Mouse (Mus musculus) bone marrow, adult 2 months (tissue): ENCODE data around the gene Fam204a. TPM values are rescaled to one million over a fixed set of nuclear protein-coding genes. Genes with fewer than 3 reads are reported as not detected.

ENCODE experiments used
- H3K27ac ChIP-seq: fragments of 200-500 bp; 2 replicates; pipeline ENCODE4 v1.5.1; 2012; ENCODE audit warnings: low read depth, mild to moderate bottlenecking, control low read depth, inconsistent platforms, low read length; ENCODE audit not compliant: control insufficient read depth, poor library complexity, insufficient read depth
- H3K4me1 ChIP-seq: fragments of 200-500 bp; 2 replicates; pipeline ENCODE4 v1.6.1; 2011; ENCODE audit warnings: low read length; ENCODE audit not compliant: control insufficient read depth, insufficient read depth
- H3K4me3 ChIP-seq: fragments of 200-500 bp; replicated peaks from 2 replicates; pipeline ENCODE3; 2011; ENCODE audit warnings: mild to moderate bottlenecking, low read depth, low read length, control low read depth; ENCODE audit not compliant: control insufficient read depth
- CTCF ChIP-seq: fragments of 200-500 bp; IDR thresholded peaks from 2 replicates; pipeline ENCODE4 v1.5.1; 2011; ENCODE audit warnings: low read length, control low read depth; ENCODE audit not compliant: control insufficient read depth, insufficient read depth
- POLR2A ChIP-seq: fragments of 200-500 bp; IDR thresholded peaks from 2 replicates; pipeline ENCODE4 v1.6.1; 2011; ENCODE audit warnings: low read depth, mild to moderate bottlenecking, control low read depth, low read length, borderline replicate concordance; ENCODE audit not compliant: control insufficient read depth
- WGBS: fragments of 180-500 bp; shearing (Covaris S2); methylation state at CpG from one replicate; pipeline ENCODE4 v1.1.7; 2018; 5-methylcytosine and 5-hydroxymethylcytosine counted together
- polyA plus RNA-seq: library from polyadenylated mRNA; stranded (reverse); fragments of >200 nt; gene quantifications from 2 replicates; pipeline ENCODE4 v1.2.4, GENCODE M21; 2011; ENCODE audit warnings: low replicate concordance; ENCODE audit not compliant: missing spikeins, insufficient read depth, insufficient read length

Fam204a gene
- 22.8 and 26.8 TPM in 2 replicates for polyA plus RNA-seq

DNA sequence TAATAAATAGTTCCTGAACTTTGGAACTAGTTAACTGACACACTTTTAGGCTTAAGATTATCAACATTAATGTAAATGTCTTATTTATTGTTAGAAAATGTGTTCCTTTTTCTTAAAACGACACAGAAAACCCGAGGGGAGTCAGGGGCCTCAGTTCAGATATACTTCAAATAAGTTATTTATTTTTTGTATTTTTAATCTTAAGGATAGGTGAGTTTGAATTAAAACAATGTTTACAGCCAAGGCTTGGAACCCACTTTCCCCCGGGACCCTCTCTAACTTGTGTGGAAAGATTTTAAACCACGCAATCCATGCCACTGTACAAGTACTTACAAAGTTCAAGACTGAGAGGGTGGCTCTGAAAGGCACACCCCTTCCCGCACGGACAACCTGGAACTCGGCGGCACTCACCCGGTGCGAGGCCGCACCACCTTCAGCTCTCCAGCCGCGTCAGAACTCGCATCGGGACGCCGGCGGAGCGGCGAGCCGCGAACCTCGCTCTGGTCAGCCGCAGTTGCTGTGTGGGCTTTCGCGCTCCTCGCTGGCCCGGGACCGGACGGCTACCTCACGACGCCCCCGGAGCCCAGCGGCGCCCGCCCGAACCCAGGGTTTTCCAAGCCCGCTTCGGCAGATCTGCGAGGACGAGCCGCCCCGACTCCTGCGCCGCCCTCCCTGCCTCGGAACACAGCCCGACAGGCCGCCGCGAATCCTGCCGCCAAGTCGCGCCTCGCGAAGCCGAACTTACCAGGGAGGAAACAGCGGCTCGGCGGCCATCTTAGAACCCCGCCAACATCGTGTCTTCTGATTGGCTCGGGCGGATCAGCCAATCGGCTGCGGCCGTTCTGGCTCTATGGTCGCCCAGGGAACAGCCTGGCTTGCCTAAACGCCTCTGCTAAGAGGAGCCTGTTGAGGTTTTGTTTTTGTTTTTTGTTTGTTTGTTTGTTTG lies at the start of gene Fam204a:
TSS of gene Fam204a (minus strand) at position 803 of the 946 bp plus-strand sequence.
- H3K4me1 ChIP-seq: no peaks in the 10 kb centered on the region

DNA sequence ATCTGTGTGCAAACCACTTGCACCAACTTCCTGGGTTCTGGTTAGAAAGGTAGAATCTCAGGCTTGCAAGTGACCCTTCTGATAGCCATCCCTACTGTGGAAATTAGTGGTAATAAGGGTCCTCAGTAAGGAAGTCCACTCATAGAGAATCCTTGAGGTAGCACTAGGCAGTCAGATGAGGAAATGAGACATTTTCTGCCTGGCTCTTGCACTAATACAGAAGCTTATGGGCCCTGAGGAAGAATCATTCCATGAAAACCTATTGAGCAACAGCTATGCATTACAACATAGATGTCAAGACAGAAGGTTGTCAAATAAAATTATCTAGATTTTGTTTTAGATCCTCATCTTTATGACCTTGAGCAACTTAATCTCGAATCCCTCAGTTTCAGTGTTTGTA lies 39.3 kb upstream of the Fam204a start:
- no peak for TF ChIP-seq POLR2A
- TF ChIP-seq CTCF: no peak
- Histone ChIP-seq H3K27ac (no peak overlapping the region), H3K4me3 (no peak overlapping the region), H3K4me1 (no peaks in the 10 kb centered on the region)
- 45% methylated on average over 1 of the region's 1 CpGs for WGBS

More for the DNA sequence above, at the start of gene Fam204a:
- H3K4me3 ChIP-seq: peak within 1 kb of the TSS; percentile 93
- under 1% methylated on average over 67 of the region's 68 CpGs for WGBS
- peak; percentile 94 for TF ChIP-seq POLR2A
- TF ChIP-seq CTCF: no peak
- peak within 1 kb of the TSS; percentile 98 for H3K27ac ChIP-seq

DNA sequence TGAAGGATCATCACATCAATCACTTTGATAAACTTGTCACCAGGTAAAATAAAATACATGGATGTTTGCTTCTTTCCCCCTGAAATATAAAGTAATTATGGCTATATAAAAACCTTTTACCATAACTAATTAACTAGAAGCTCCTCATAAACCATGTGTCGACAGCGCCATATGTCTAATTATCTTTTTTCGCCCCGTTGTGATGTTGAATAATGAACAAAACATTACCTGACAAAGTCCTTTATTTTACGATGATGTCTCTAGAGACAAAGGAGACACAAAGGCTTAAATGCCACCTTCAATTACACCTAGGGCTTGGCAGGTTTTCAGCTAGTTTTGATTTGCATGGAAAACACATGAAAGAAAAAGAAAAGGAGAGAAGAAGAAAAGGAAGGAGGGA lies 34.2 kb upstream of the Fam204a start:
- Histone ChIP-seq H3K4me1 (no peaks in the 10 kb centered on the region), H3K4me3 (no peak overlapping the region), H3K27ac (no peak overlapping the region)
- TF ChIP-seq CTCF (no peak), POLR2A (no peak)
- WGBS: 85% methylated on average over 5 of the region's 5 CpGs

DNA sequence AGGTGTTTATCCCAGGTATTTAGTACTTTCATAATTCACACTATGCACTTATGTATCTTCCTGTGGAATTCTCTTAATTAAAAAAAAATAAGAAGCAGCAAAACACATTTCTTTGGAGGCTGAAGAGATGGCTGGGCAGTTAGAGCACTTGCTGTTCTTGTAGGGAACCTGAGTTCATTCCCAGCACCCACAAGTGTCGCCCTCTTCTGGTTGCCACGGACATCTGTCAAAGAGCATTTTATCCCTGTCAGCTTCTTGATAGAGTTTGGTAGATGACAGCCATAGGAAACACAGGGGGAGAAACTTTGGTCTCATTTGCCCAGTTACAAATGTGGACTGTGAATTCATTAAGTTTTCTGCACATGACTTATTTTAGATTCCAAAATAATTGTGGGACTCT lies 25.5 kb upstream of the Fam204a start:
- Histone ChIP-seq H3K4me3 (no peak overlapping the region), H3K27ac (no peak overlapping the region), H3K4me1 (no peaks in the 10 kb centered on the region)
- 37% methylated on average over 2 of the region's 2 CpGs for WGBS
- TF ChIP-seq CTCF (peak; percentile 40), POLR2A (no peak)

DNA sequence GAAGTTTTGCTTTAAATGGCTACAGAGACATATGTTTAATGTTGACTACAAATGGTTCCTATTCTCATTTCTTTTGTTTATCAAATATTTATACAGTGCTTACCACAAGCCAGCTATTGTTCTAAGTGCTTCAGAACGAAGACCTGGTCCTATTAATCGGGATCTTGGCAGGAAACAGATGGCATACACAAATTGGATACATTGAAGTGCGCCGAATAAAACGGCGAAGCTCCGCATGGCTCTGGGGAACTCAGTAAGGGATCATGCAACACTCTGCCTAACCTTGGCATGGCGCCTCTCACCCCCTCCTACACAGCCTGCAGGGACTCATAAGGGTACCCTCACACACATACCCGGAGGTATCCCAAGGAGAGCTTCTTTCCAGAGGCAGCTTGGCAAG lies 24.7 kb upstream of the Fam204a start:
- Histone ChIP-seq H3K4me3 (no peak overlapping the region), H3K27ac (no peak overlapping the region), H3K4me1 (no peaks in the 10 kb centered on the region)
- 63% methylated on average over 9 of the region's 9 CpGs for WGBS
- TF ChIP-seq POLR2A: no peak
- TF ChIP-seq CTCF: no peak

DNA sequence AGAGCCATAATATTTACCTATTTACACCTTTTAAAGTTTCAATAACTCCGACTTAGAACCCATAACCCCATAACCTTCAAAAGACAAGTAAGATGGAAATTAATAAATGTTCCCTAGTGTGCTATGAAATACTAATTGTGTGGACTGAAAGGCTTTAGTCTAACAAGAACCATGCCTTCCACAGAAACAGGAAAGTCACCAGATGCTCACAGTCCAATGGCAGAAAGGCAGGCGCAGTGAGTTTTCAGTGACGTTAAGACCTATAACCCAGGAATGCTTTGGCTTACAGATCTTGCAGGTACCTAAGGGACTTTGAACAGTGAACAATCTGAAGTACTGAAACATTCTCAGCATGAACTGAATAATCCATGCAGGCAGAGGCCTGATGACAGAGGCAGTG lies 18.7 kb upstream of the Fam204a start:
- no peak for TF ChIP-seq CTCF
- H3K4me3 ChIP-seq: no peak overlapping the region
- no peaks in the 10 kb centered on the region for H3K4me1 ChIP-seq
- H3K27ac ChIP-seq: no peak overlapping the region
- 79% methylated on average over 3 of the region's 3 CpGs for WGBS

DNA sequence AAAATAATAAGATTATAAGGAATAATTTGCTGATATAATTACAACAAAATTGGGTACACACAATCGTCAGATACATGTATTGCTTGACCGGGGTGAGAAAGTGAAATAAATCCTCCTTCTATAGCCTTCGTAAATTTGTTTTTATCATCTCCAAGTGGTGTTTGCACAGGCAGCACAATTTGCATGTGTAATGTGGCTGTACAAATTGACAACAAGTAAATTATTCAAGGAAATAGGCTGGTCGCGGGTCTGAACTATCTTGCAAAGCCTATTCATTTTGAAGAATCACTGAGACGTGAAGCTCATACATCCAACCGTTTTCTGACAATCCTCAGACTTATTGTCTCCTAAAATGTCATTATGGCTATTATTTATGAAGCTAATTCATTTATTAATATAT lies 16.1 kb upstream of the Fam204a start:
- TF ChIP-seq CTCF: no peak
- TF ChIP-seq POLR2A: no peak
- 78% methylated on average over 7 of the region's 7 CpGs for WGBS
- Histone ChIP-seq H3K4me1 (no peaks in the 10 kb centered on the region), H3K4me3 (no peak overlapping the region), H3K27ac (no peak overlapping the region)

DNA sequence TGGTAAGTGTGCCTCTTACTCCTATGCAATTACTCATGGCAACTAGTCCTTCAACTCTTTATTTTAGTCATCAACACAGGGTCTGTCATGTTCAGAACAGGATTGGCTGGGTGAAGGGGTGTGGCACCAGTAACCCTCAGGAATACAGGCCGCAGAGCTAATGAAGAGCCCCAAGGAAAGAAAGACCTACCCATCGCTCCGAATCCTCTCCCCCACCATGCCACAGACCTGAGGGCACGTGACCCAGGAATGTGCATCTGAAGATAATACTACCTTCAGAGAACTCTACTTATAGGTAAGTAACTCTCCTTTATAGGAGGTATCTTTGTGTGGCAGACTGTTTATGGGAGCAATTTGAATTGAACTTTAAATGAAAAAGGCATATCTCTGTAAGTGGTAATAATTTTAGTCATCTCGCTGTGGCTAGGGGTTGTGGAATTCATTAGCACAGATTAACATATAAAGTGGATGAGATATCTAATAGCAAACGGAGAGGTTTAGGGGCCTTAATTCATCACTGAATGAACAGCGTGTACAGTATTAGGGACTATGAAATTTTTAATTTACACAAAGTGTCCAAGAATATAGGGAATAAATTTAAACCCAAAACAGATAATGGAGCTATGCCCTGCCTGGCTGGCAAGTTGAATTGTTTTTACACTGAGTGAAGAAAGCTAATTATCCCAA lies 15.6 kb upstream of the Fam204a start:
- Histone ChIP-seq H3K4me1 (no peaks in the 10 kb centered on the region), H3K27ac (no peak overlapping the region), H3K4me3 (no peak overlapping the region)
- no peak for TF ChIP-seq CTCF
- 82% methylated on average over 7 of the region's 7 CpGs for WGBS
